In the genomic region with DNA sequence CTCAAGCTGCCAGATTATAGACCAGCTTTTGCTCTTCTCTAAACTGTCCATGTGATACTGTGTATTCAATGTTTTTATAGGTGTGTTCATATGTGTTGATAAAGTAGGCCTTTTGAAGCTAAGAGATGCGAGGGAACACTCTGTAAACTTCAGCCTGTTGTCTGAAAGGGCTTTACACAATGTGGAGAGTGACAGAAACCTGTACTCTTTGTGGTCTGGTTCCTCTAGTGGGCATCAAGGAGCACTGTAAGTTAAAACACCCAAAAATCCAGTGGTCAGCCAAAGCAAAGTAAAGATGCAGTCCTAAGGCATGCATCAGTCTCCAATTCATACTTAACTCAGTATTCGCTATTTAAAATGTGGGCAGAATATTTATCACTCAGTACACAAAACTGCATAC, we compare ENCODE assay signal across 24 mouse cellular contexts. TPM values are rescaled to one million over a fixed set of nuclear protein-coding genes. Genes with fewer than 3 reads are reported as not detected.
DNase-seq lines count a peak whose midpoint lies in the region; ATAC-seq and TF ChIP-seq lines count a peak whose summit lies in the region.
"Had no signal": no experiment of that assay in that cellular context is flagged by ENCODE, and none has a peak within 500 bp of the region (broad histone marks: within the 10 kb centered on the region; RNA-seq: fewer than 3 reads in every experiment).

No protein-coding gene starts in this region.

- no peak overlapping the region for H3K27ac ChIP-seq in left cerebral cortex, adult 2 months
- H3K27ac ChIP-seq in MEL (ENCODE audit: control insufficient read depth, low read depth, low read length), result no peak overlapping the region
- H3K27ac ChIP-seq in lung, postnatal 0 days (ENCODE audit: low read length), result no peak overlapping the region
- H3K27ac ChIP-seq: forebrain, embryonic 10.5 days; hindbrain, embryonic 10.5 days; neural tube, embryonic 12.5 days had no signal

- TF ChIP-seq RAD21 in MEL (IDR thresholded peaks at IDR 0.05; ENCODE audit: low read depth, low read length), result peak; percentile 28

- peak; percentile 2 to 3 for DNase-seq in cerebellum, postnatal 14 days
- no peak for DNase-seq in cerebellum, adult 8-10 months
- no peak for DNase-seq in left cerebral cortex, adult 2 months (ENCODE audit: extremely low spot score in 1 of 2, low spot score in 2 of 2)
- no peak for DNase-seq in left cerebral cortex, postnatal 36 days (ENCODE audit: low spot score in 2 of 2)
- DNase-seq in MEL (ENCODE audit: low read depth, low spot score) (peak; percentile 59), adipocyte (ENCODE audit: low spot score) (peak; percentile 10)
- DNase-seq in lung, postnatal 0 days (ENCODE audit: low spot score), result no peak
- DNase-seq in kidney, postnatal 36 days, result no peak
- DNase-seq: adrenal gland, postnatal 10 days; B cell, adult 2 months; cerebellum, adult 2 months; gastrocnemius, postnatal 10 days; kidney, adult 8-10 months; lung, postnatal 10 days; midbrain, embryonic 14.5 days; right cerebral cortex, postnatal 14 days had no signal

- ATAC-seq in lung, postnatal 0 days, result no peak
- ATAC-seq: activated CD4-positive, CD25-positive, alpha-beta regulatory T cell, adult 4 months; forebrain, embryonic 16.5 days had no signal

- TF ChIP-seq EP300 in MEL (IDR thresholded peaks at IDR 0.05; ENCODE audit: low read depth in 1 of 2, low read length in 2 of 2), result no peak
- TF ChIP-seq EP300 in lung, postnatal 0 days (IDR thresholded peaks at IDR 0.05), result no peak

- H3K27me3 ChIP-seq in MEL (ENCODE audit: control insufficient read depth in 1 of 2, insufficient read depth in 2 of 2, low read length in 2 of 2), result no peaks in the 10 kb centered on the region
- no peaks in the 10 kb centered on the region for H3K27me3 ChIP-seq in lung, postnatal 0 days (replicated peaks; ENCODE audit: insufficient read depth, low read length)
- H3K27me3 ChIP-seq: CH12.LX; megakaryocyte, embryonic 14.5 days; neural tube, embryonic 12.5 days had no signal

- no peaks in the 10 kb centered on the region for H3K9me3 ChIP-seq in MEL (replicated peaks; ENCODE audit: insufficient read depth, low read length)
- H3K9me3 ChIP-seq in lung, postnatal 0 days (ENCODE audit: low read length), result no peaks in the 10 kb centered on the region
- H3K9me3 ChIP-seq: forebrain, embryonic 10.5 days; hindbrain, embryonic 10.5 days; megakaryocyte, embryonic 14.5 days; neural tube, embryonic 12.5 days had no signal

- no peak for TF ChIP-seq POLR2A in MEL (IDR thresholded peaks at IDR 0.05; ENCODE audit: control insufficient read depth in 1 of 2, insufficient read depth in 1 of 2, low read depth in 1 of 2, low read length in 2 of 2, poor library complexity in 1 of 2)

- H3K4me1 ChIP-seq in MEL (ENCODE audit: control insufficient read depth in 1 of 2, insufficient read depth in 2 of 2, low read length in 2 of 2), result peaks cover 2 to 6% of the 10 kb centered on the region in 2 experiments; a peak in 2 of 4 replicates
- H3K4me1 ChIP-seq in lung, postnatal 0 days (ENCODE audit: insufficient read depth, low read depth, low read length), result no peaks in the 10 kb centered on the region
- H3K4me1 ChIP-seq: forebrain, embryonic 10.5 days; hindbrain, embryonic 10.5 days; neural tube, embryonic 12.5 days had no signal

- H3K4me3 ChIP-seq in left cerebral cortex, adult 2 months, result no peak overlapping the region
- no peak overlapping the region for H3K4me3 ChIP-seq in MEL (ENCODE audit: control insufficient read depth in 1 of 2, insufficient read depth in 1 of 2, low read depth in 2 of 2, low read length in 2 of 2)
- H3K4me3 ChIP-seq in lung, postnatal 0 days (ENCODE audit: low read depth, low read length), result no peak overlapping the region
- H3K4me3 ChIP-seq: forebrain, embryonic 10.5 days; hindbrain, embryonic 10.5 days; megakaryocyte, embryonic 14.5 days; neural tube, embryonic 12.5 days had no signal

- no peak overlapping the region for H3K4me2 ChIP-seq in lung, postnatal 0 days (replicated peaks; ENCODE audit: low read depth, low read length)
- H3K4me2 ChIP-seq: heart, embryonic 11.5 days; neural tube, embryonic 12.5 days had no signal

- peak; percentile 39 for TF ChIP-seq CTCF in left cerebral cortex, adult 2 months (IDR thresholded peaks at IDR 0.05)
- peak in 2 of 3 experiments; percentile 46 to 59; a peak in 4 of 6 replicates for TF ChIP-seq CTCF in MEL (IDR thresholded peaks at IDR 0.05 in 2 of 3, conservative IDR thresholded peaks at IDR 0.05 in 1 of 3; ENCODE audit: control insufficient read depth in 1 of 3, insufficient read depth in 1 of 3, low read depth in 2 of 3, low read length in 3 of 3, poor library complexity in 1 of 3, severe bottlenecking in 1 of 3)
- no peak for TF ChIP-seq CTCF in lung, postnatal 0 days (IDR thresholded peaks at IDR 0.05)

- H3K36me3 ChIP-seq in MEL (ENCODE audit: control insufficient read depth in 1 of 2, insufficient read depth in 2 of 2, low read length in 2 of 2), result peaks cover 0 to 9% of the 10 kb centered on the region in 2 experiments; a peak in 2 of 4 replicates
- H3K36me3 ChIP-seq in lung, postnatal 0 days (ENCODE audit: insufficient read depth, low read length), result no peaks in the 10 kb centered on the region
- H3K36me3 ChIP-seq: forebrain, embryonic 10.5 days; hindbrain, embryonic 10.5 days; neural tube, embryonic 12.5 days had no signal

- 84% methylated on average over 2 of the region's 2 CpGs for WGBS in lung, postnatal 0 days

- H3K79me2 ChIP-seq in MEL (ENCODE audit: control insufficient read depth, insufficient read depth, low read length, poor library complexity), result no peaks in the 10 kb centered on the region

- no peak overlapping the region for H3K9ac ChIP-seq in MEL (ENCODE audit: control insufficient read depth, low read depth, low read length, poor library complexity, severe bottlenecking)
- no peak overlapping the region for H3K9ac ChIP-seq in lung, postnatal 0 days (replicated peaks; ENCODE audit: low read depth)
- H3K9ac ChIP-seq: neural tube, embryonic 12.5 days had no signal

- intact Hi-C loops in left cerebral cortex, adult 2 months (cut with DNase I), result loop anchor here (2.0 kb wide), 1 partner anchor 313 kb away; no protein-coding TSS in a partner anchor
- intact Hi-C loops in left cerebral cortex, postnatal 36 days (cut with DNase I), result no loop called here

TF ChIP-seq in MEL, 35 proteins besides CTCF, POLR2A, EP300 and RAD21:
- TF ChIP-seq SMC3 (IDR thresholded peaks at IDR 0.05; ENCODE audit: low read depth, low read length), result peak; percentile 45
- no peak for TF ChIP-seq ZKSCAN1 (IDR thresholded peaks at IDR 0.05; ENCODE audit: low read depth, low read length)
- no peak for TF ChIP-seq CHD1 (IDR thresholded peaks at IDR 0.05; ENCODE audit: low read depth, low read length)
- TF ChIP-seq GATA1 (IDR thresholded peaks at IDR 0.05; ENCODE audit: low read depth, low read length), result 0 out of 2 replicates have a peak, but pooled peaks have one; percentile 11
- no peak for TF ChIP-seq USF2 (IDR thresholded peaks at IDR 0.05; ENCODE audit: borderline replicate concordance in 1 of 2, insufficient read depth in 1 of 2, low read depth in 1 of 2, low read length in 2 of 2)

RNA-seq across cellular contexts. Expression of a gene that starts 44.6 kb away (rescaled TPM):
- total RNA-seq in left cerebral cortex, adult 2 months (2021), result 10 to 100 TPM; 34.4 to 40.9 TPM
- total RNA-seq in left cerebral cortex, postnatal 36 days (2021), result 10 to 100 TPM; 31.4 to 46.5 TPM
- total RNA-seq in MEL (2012; rRNA removed), result 41.2 and 42.7 TPM in 2 replicates
- polyA plus RNA-seq in MEL (2012; ENCODE audit: insufficient read depth in 1 of 2, insufficient read length in 2 of 2, low read depth in 1 of 2, low replicate concordance in 2 of 2, missing spikeins in 1 of 2), result 10 to 100 TPM; 40.7 to 45.0 TPM
- polyA plus RNA-seq in lung, postnatal 0 days (2015; fragmentation: Nextera tagmentation; extraction: Ambion mirVana), result 42.2 and 43.5 TPM in 2 replicates

Comparison
In these comparisons a context has a peak if more than half of its experiments do, and no peak if none do; other contexts are left out.
1. DNase-seq: peak in cerebellum, postnatal 14 days (2 of 2), MEL (single experiment) and adipocyte (single experiment); none in cerebellum, adult 8-10 months (single experiment), left cerebral cortex, adult 2 months (0 of 2), left cerebral cortex, postnatal 36 days (0 of 2), lung, postnatal 0 days (single experiment) and kidney, postnatal 36 days (0 of 2).